Mouse (Mus musculus) kidney, postnatal 0 days (tissue): Measurements from ENCODE around the gene Khdc1b. TPM values are rescaled to one million over a fixed set of nuclear protein-coding genes. Genes with fewer than 3 reads are reported as not detected.

ENCODE experiments used
- ATAC-seq: fragments of 200-750 bp; cut with Nextera tagmentation; replicated peaks from 2 replicates; pipeline ENCODE4 v1.8.0; 2017; ENCODE audit warnings: low read depth, moderate number of reproducible peaks, moderate TSS enrichment, moderate library complexity; ENCODE audit not compliant: low FRiP score
- DNase-seq: peaks from one replicate; pipeline ENCODE4 v3.0.0-alpha.2; 2016; ENCODE audit warnings: low spot score
- H3K27ac ChIP-seq: fragments of 300-500 bp; sonication (generic); 2 replicates; pipeline ENCODE4 v1.5.1; 2014; ENCODE audit warnings: mild to moderate bottlenecking
- H3K27me3 ChIP-seq: fragments of 300-500 bp; sonication (generic); 2 replicates; pipeline ENCODE4 v1.6.1; 2014; ENCODE audit warnings: low read length, mixed read lengths; ENCODE audit not compliant: insufficient read depth
- H3K36me3 ChIP-seq: fragments of 300-500 bp; sonication (generic); 2 replicates; pipeline ENCODE4 v1.6.1; 2014; ENCODE audit warnings: low read length, mixed read lengths; ENCODE audit not compliant: insufficient read depth
- H3K4me1 ChIP-seq: fragments of 300-500 bp; sonication (generic); replicated peaks from 2 replicates; pipeline ENCODE4 v1.6.1; 2014; ENCODE audit warnings: antibody characterized with exemption, low read length, mixed read lengths; ENCODE audit not compliant: insufficient read depth
- H3K4me2 ChIP-seq: fragments of 300-500 bp; sonication (generic); 2 replicates; pipeline ENCODE4 v1.6.1; 2014; ENCODE audit warnings: mild to moderate bottlenecking, low read length, moderate library complexity, mixed read lengths
- H3K4me3 ChIP-seq: fragments of 300-500 bp; sonication (generic); replicated peaks from 2 replicates; pipeline ENCODE4 v1.5.1; 2014; ENCODE audit warnings: low read depth, low read length
- H3K9ac ChIP-seq: fragments of 300-500 bp; sonication (generic); 2 replicates; pipeline ENCODE4 v1.6.1; 2014; ENCODE audit warnings: low read depth, low read length
- H3K9me3 ChIP-seq: fragments of 300-500 bp; sonication (generic); replicated peaks from 2 replicates; pipeline ENCODE4 v1.6.1; 2016; ENCODE audit warnings: low read length, inconsistent platforms, mixed read lengths
- CTCF ChIP-seq: IDR thresholded peaks from 2 replicates; pipeline ENCODE4 v1.5.1; 2016; ENCODE audit warnings: antibody characterized with exemption, low read depth, mild to moderate bottlenecking, moderate library complexity
- WGBS: fragments of 180-500 bp; shearing (Covaris S2); extraction: QIAGEN DNeasy Blood & Tissue Kit; methylation state at CpG from one replicate; pipeline ENCODE4 v1.1.7; 2014; 5-methylcytosine and 5-hydroxymethylcytosine counted together
- polyA plus RNA-seq: library from polyadenylated mRNA; unstranded; fragments of >200 nt; fragmentation: Nextera tagmentation; extraction: Ambion mirVana; gene quantifications from 2 replicates; pipeline ENCODE4 v1.2.1, GENCODE M21; 2015

The Khdc1b gene
- polyA plus RNA-seq, 1 experiment from 2014 or later = 0.07 TPM

DNA sequence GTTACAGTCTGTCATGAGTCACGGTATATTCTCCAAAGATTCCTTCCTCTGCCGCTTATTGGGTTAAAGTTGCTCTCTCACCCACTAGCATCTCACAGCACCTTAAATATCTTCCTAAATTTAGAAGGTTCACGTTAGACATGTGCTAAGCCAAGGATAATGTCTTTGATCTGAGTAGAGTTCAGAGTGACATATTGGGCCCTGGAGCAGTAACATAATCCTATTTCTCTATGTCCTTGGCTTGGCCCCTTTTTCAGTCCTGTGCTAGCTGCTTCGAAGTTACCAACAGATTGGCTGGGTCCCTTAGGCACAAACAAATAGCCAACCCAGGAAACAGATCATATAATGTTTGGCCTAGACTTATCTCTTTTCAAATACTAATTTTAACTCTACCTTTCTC, 44.7 kb downstream of the Khdc1b start:
- H3K36me3 ChIP-seq = no peaks in the 10 kb centered on the region
- WGBS = 77% methylated on average over 4 of the region's 4 CpGs

DNA sequence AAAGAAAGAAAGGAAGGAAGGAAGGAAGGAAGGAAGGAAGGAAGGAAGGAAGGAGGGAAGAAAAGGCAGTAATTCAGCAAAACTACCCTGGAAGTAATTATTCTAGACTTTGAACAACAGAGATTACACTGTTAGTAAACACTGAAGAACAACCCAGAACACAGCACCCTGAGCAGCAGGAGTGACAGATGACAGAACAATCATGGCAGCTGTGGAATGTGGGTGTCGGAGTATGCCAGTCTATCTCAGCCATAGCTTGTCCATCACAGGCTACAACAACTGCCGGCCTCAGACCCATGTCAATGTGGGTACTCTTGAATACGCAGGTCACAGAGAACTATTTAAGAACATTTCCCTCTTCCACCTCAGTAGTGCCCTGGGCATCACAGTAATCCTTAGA, 48.3 kb downstream of the Khdc1b start:
- no peak overlapping the region for H3K4me3 ChIP-seq
- H3K9me3 ChIP-seq = no peaks in the 10 kb centered on the region
- H3K4me1 ChIP-seq = no peaks in the 10 kb centered on the region
- no peaks in the 10 kb centered on the region for H3K36me3 ChIP-seq
- ATAC-seq (no peak), DNase-seq (no peak)
- no peak for TF ChIP-seq CTCF
- 87% methylated on average over 3 of the region's 3 CpGs for WGBS
- H3K9ac ChIP-seq = no peak overlapping the region
- no peak overlapping the region for H3K27ac ChIP-seq
- no peaks in the 10 kb centered on the region for H3K27me3 ChIP-seq
- H3K4me2 ChIP-seq = no peak overlapping the region

More for the DNA sequence above, 44.7 kb downstream of the Khdc1b start:
- Histone ChIP-seq H3K4me3 (no peak overlapping the region), H3K4me2 (no peak overlapping the region), H3K9ac (no peak overlapping the region), H3K4me1 (no peaks in the 10 kb centered on the region), H3K27ac (no peak overlapping the region), H3K9me3 (no peaks in the 10 kb centered on the region), H3K27me3 (no peaks in the 10 kb centered on the region)
- DNase-seq (no peak), ATAC-seq (no peak)
- TF ChIP-seq CTCF = no peak

DNA sequence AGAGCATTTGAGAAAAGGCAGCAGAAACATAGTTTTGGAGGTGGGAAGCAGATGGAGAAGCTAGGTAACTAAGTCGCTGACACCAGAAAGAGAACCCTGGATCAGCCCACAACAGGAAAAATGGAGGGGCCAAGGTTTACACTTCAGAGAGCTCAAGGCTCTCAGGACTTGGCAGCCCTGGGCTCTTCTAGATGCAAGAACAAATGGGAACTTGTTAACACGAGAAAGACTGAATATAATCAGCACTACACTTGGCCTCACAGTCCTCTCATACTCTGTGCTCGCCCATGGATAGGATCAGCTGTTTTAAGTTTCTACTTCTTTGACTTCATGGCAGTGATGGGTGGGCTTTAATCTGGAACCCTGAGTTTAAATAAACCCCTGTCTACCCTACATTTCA, 51.5 kb downstream of the Khdc1b start:
- H3K27me3 ChIP-seq = no peaks in the 10 kb centered on the region
- no peaks in the 10 kb centered on the region for H3K4me1 ChIP-seq
- 50% methylated on average over 3 of the region's 3 CpGs for WGBS
- no peak overlapping the region for H3K4me2 ChIP-seq
- no peaks in the 10 kb centered on the region for H3K36me3 ChIP-seq
- TF ChIP-seq CTCF = no peak
- no peak overlapping the region for H3K27ac ChIP-seq
- H3K4me3 ChIP-seq = no peak overlapping the region
- no peak for DNase-seq
- no peak for ATAC-seq
- H3K9ac ChIP-seq = no peak overlapping the region
- no peaks in the 10 kb centered on the region for H3K9me3 ChIP-seq

Other genes starting within 250 kb of the Khdc1b start
- gene Tmem14a, start 165.0 kb upstream of the Khdc1b start, polyA plus RNA-seq = 13.8 and 14.1 TPM in 2 replicates
- gene Gsta3, start 143.0 kb upstream of the Khdc1b start, polyA plus RNA-seq = 21.7 and 24.6 TPM in 2 replicates
- not detected in 2 replicates for gene Khdc1a, start 33.9 kb upstream of the Khdc1b start, polyA plus RNA-seq
- not detected in 2 replicates for gene Khdc1c, start 15.2 kb upstream of the Khdc1b start, polyA plus RNA-seq